Mouse (Mus musculus) cerebellum, adult 2 months (tissue): Measurements from ENCODE around the gene Lysmd1.

Experiments used
- CTCF ChIP-seq: fragments of 200-500 bp; IDR thresholded peaks from 2 replicates; pipeline ENCODE4 v1.5.1; 2011; ENCODE audit warnings: low read depth, mild to moderate bottlenecking, control low read depth, low read length, moderate library complexity, borderline replicate concordance; ENCODE audit not compliant: insufficient read depth
- POLR2A ChIP-seq: fragments of 200-500 bp; IDR thresholded peaks from 2 replicates; pipeline ENCODE4 v1.6.1; 2011; ENCODE audit warnings: low read length, control low read depth, borderline replicate concordance; ENCODE audit not compliant: insufficient read depth

DNA sequence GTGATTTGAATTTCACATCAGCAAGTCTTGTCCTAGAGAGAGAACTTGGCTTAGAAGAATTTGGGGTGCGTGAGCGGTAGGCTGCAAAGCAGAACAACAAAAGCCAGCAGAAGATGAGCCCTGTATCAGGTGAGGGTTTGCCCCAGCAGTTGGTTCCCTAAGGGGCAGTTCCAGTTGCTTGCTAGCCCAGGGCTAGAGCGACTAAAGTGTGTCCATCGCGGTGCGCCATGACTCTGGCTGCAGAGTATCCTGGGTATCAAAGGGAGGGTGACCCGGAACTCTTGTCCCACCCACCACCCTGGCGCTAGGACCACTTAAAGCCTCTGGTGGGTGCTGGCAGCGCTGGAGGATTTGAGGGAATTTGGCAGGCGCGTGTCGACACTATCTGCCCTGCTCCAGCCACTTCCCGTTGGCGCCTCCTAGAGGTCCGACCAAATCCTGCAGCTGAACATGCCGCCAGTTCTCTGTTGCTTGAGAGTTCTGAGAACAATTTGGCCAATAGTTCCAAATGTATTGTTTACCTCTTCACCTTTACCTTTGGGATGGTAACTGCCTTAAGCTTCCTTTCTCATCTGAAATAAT is 40.2 kb downstream of the Lysmd1 start:
- TF ChIP-seq CTCF = peak; percentile 89
- no peak for TF ChIP-seq POLR2A
